Mouse (Mus musculus) gastrocnemius, postnatal 14 days (tissue): ENCODE measurements at regions not wholly inside any gene's neighbourhood (a gene's known extent, or its start where the extent isn't known, plus 50 kb on each side); places are given as distances from the start of the nearest gene placed in this dataset.

ENCODE experiments used
- DNase-seq: peaks from one replicate; pipeline ENCODE4 v3.0.0; 2021; ENCODE audit warnings: mixed read lengths
- intact Hi-C: fragments of 180-260 bp; cut with DNase I; formaldehyde crosslinking; loops from one replicate; pipeline ENCODE4 v1.15.1; 2025; ENCODE audit warnings: low total_unique reads

GRCm38 (mm10) chr16:97293273-97293672, 63.3 kb upstream of the Bace2 start:
- intact Hi-C loops: loop anchor here (5.0 kb wide), 1 partner anchor 396 kb away; no protein-coding TSS in a partner anchor
- peak; percentile 68 for DNase-seq

- DNase-seq: no peak
- intact Hi-C loops: no loop called here
Measured at GRCm38 (mm10) chr16:97297140-97297539, 59.4 kb upstream of the Bace2 start.

- peak; percentile 59 for DNase-seq
- intact Hi-C loops: no loop called here
Measured at GRCm38 (mm10) chr16:97304156-97304735, 52.3 kb upstream of the Bace2 start.
